Mouse (Mus musculus): ENCODE data around the gene Arl8b.
A peak's percentile ranks its signal among the peaks of the same experiment; 100 is the strongest.

Arl8b gene

GRCm38 (mm10) chr6:108782526-108783183, at the start of gene Arl8b:
TSS of gene Arl8b (plus strand) at chr6:108783099.
- DNase-seq (ENCODE audit: low spot score) = peak; percentile 94

- peak; percentile 55 for DNase-seq (ENCODE audit: low spot score)
Measured at GRCm38 (mm10) chr6:108735910-108736750, 46.8 kb upstream of the Arl8b start.

GRCm38 (mm10) chr6:108738463-108739203, 44.3 kb upstream of the Arl8b start:
- DNase-seq (ENCODE audit: low spot score) = no peak

GRCm38 (mm10) chr6:108740579-108740978, 42.3 kb upstream of the Arl8b start:
- DNase-seq (ENCODE audit: low spot score) = no peak

GRCm38 (mm10) chr6:108743730-108744129, 39.2 kb upstream of the Arl8b start:
- DNase-seq (ENCODE audit: low spot score) = no peak

- DNase-seq (ENCODE audit: low spot score) = no peak
Measured at GRCm38 (mm10) chr6:108751324-108751723, 31.6 kb upstream of the Arl8b start.

- DNase-seq (ENCODE audit: low spot score) = no peak
Measured at GRCm38 (mm10) chr6:108752395-108752794, 30.5 kb upstream of the Arl8b start.

- DNase-seq (ENCODE audit: low spot score) = no peak
Measured at GRCm38 (mm10) chr6:108753536-108753935, 29.4 kb upstream of the Arl8b start.

GRCm38 (mm10) chr6:108754376-108754775, 28.5 kb upstream of the Arl8b start:
- no peak for DNase-seq (ENCODE audit: low spot score)

- DNase-seq (ENCODE audit: low spot score) = no peak
Measured at GRCm38 (mm10) chr6:108755936-108756335, 27.0 kb upstream of the Arl8b start.

- no peak for DNase-seq (ENCODE audit: low spot score)
Measured at GRCm38 (mm10) chr6:108758997-108759697, 23.8 kb upstream of the Arl8b start.

- DNase-seq (ENCODE audit: low spot score) = no peak
Measured at GRCm38 (mm10) chr6:108759698-108760039, 23.2 kb upstream of the Arl8b start.

- no peak for DNase-seq (ENCODE audit: low spot score)
Measured at GRCm38 (mm10) chr6:108770880-108771279, 12.0 kb upstream of the Arl8b start.

- DNase-seq (ENCODE audit: low spot score) = peak; percentile 60
Measured at GRCm38 (mm10) chr6:108772913-108773312, 10.0 kb upstream of the Arl8b start.

GRCm38 (mm10) chr6:108773480-108773879, 9.4 kb upstream of the Arl8b start:
- DNase-seq (ENCODE audit: low spot score) = no peak

- no peak for DNase-seq (ENCODE audit: low spot score)
Measured at GRCm38 (mm10) chr6:108776274-108776673, 6.6 kb upstream of the Arl8b start.

GRCm38 (mm10) chr6:108777560-108778287, 5.2 kb upstream of the Arl8b start:
- DNase-seq (ENCODE audit: low spot score) = no peak

- DNase-seq (ENCODE audit: low spot score) = no peak
Measured at GRCm38 (mm10) chr6:108778399-108778798, 4.5 kb upstream of the Arl8b start.

GRCm38 (mm10) chr6:108781865-108782264, 1.0 kb upstream of the Arl8b start:
- no peak for DNase-seq (ENCODE audit: low spot score)

- peak; percentile 34 for DNase-seq (ENCODE audit: low spot score)
Measured at GRCm38 (mm10) chr6:108783184-108783881, 434 bp downstream of the Arl8b start.

GRCm38 (mm10) chr6:108784056-108784455, 1.2 kb downstream of the Arl8b start:
- DNase-seq (ENCODE audit: low spot score) = no peak
